Mouse (Mus musculus) embryonic facial prominence, embryonic 13.5 days (tissue): Measurements from ENCODE around the gene Trim31. TPM values are rescaled to one million over a fixed set of nuclear protein-coding genes. Genes with fewer than 3 reads are reported as not detected.

Experiments
- ATAC-seq: fragments of 200-750 bp; cut with Nextera tagmentation; 2 replicates; pipeline ENCODE4 v1.8.0; 2017; ENCODE audit warnings: low read depth; ENCODE audit not compliant: insufficient number of reproducible peaks, insufficient read depth, low FRiP score, low TSS enrichment
- H3K27ac ChIP-seq: fragments of 300-500 bp; sonication (generic); 2 replicates; pipeline ENCODE4 v1.5.1; 2015; ENCODE audit warnings: moderate library complexity, mild to moderate bottlenecking, inconsistent platforms
- H3K27me3 ChIP-seq: fragments of 300-500 bp; sonication (generic); 2 replicates; pipeline ENCODE4 v1.6.1; 2015; ENCODE audit warnings: mild to moderate bottlenecking, inconsistent platforms
- H3K36me3 ChIP-seq: fragments of 300-500 bp; sonication (generic); 2 replicates; pipeline ENCODE4 v1.6.1; 2015; ENCODE audit warnings: mild to moderate bottlenecking, inconsistent platforms
- H3K4me1 ChIP-seq: fragments of 300-500 bp; sonication (generic); 2 replicates; pipeline ENCODE4 v1.6.1; 2015; ENCODE audit warnings: inconsistent platforms
- H3K4me2 ChIP-seq: fragments of 300-500 bp; sonication (generic); 2 replicates; pipeline ENCODE4 v1.6.1; 2015; ENCODE audit warnings: moderate library complexity, mild to moderate bottlenecking, inconsistent platforms
- H3K4me3 ChIP-seq: fragments of 300-500 bp; sonication (generic); 2 replicates; pipeline ENCODE4 v1.5.1; 2015; ENCODE audit warnings: mild to moderate bottlenecking, inconsistent platforms
- H3K9ac ChIP-seq: fragments of 300-500 bp; sonication (generic); 2 replicates; pipeline ENCODE4 v1.6.1; 2015; ENCODE audit warnings: mild to moderate bottlenecking, inconsistent platforms
- H3K9me3 ChIP-seq: fragments of 300-500 bp; sonication (generic); 2 replicates; pipeline ENCODE4 v1.6.1; 2016; ENCODE audit warnings: inconsistent platforms
- WGBS: fragments of 180-500 bp; shearing (Covaris S2); methylation state at CpG from one replicate; pipeline ENCODE4 v1.1.7; 2015; ENCODE audit warnings: mixed read lengths; 5-methylcytosine and 5-hydroxymethylcytosine counted together
- polyA plus RNA-seq: library from polyadenylated mRNA; unstranded; fragments of >200 nt; fragmentation: Nextera tagmentation; extraction: Ambion mirVana; gene quantifications from 2 replicates; pipeline ENCODE4 v1.2.1, GENCODE M21; 2015

The Trim31 gene
- polyA plus RNA-seq, 1 experiment from 2014 or later, result not detected

DNA sequence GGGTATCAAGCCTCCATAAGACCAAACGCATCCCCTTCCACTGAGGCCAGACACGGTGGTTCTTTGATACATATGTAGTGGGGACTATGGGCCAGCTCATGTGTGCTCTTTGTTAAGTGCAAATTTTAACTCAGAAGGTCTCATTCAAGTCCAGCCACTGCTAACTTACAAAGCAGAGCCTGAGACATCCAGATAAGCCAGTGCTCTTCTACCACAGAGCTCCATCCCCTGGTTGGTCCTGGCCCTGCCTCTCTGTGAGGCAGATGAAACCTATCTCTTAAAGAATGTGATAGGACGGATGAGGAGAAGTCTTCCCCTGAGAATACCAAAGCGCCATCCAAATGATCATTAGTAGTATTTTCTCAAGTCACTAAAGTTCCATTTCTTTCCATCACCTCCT lies 1.5 kb downstream of the Trim31 start:
- ATAC-seq, result no peak
- Histone ChIP-seq H3K27ac (no peak overlapping the region), H3K27me3 (peaks cover 3% of the 10 kb centered on the region; the same call in 1 of the 2 replicates), H3K4me1 (no peaks in the 10 kb centered on the region), H3K9ac (no peak overlapping the region), H3K36me3 (no peaks in the 10 kb centered on the region), H3K4me2 (no peak overlapping the region), H3K9me3 (no peaks in the 10 kb centered on the region), H3K4me3 (no peak overlapping the region)
- 74% methylated on average over 4 of the region's 4 CpGs for WGBS

DNA sequence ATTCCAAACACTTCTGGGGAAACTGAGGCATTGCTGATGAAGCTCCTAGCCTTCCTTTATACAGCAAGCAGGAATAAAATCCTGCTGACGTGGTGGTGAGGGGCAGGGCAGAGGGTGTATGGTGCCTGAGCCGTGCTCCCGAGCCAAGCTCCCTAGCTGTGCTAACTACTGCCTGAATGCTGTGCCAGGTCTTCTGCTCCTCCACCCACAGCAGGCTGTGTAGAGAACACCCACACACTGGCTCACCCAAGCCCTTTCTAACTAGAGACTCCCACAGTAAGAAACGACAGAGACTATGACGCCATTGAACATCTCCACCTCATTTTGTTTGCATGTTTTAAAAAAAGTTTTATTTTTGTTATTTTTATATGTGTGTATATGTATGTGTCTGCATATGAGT lies 2.1 kb downstream of the Trim31 start:
- H3K36me3 ChIP-seq, result no peaks in the 10 kb centered on the region
- no peaks in the 10 kb centered on the region for H3K4me1 ChIP-seq
- H3K4me2 ChIP-seq, result no peak overlapping the region
- no peak overlapping the region for H3K4me3 ChIP-seq
- WGBS, result 85% methylated on average over 5 of the region's 5 CpGs
- ATAC-seq, result no peak
- H3K9me3 ChIP-seq, result no peaks in the 10 kb centered on the region
- peaks cover 3% of the 10 kb centered on the region; the same call in 1 of the 2 replicates for H3K27me3 ChIP-seq
- no peak overlapping the region for H3K27ac ChIP-seq
- no peak overlapping the region for H3K9ac ChIP-seq

GRCm38 (mm10) chr17:36900691-36901090 lies 2.8 kb downstream of the Trim31 start:
- no peaks in the 10 kb centered on the region for H3K4me1 ChIP-seq
- no peak overlapping the region for H3K4me2 ChIP-seq
- 36% methylated on average over 1 of the region's 1 CpGs for WGBS
- no peaks in the 10 kb centered on the region for H3K9me3 ChIP-seq
- no peak overlapping the region for H3K27ac ChIP-seq
- no peak overlapping the region for H3K9ac ChIP-seq
- H3K4me3 ChIP-seq, result no peak overlapping the region
- H3K36me3 ChIP-seq, result no peaks in the 10 kb centered on the region
- peaks cover 3% of the 10 kb centered on the region; the same call in 1 of the 2 replicates for H3K27me3 ChIP-seq
- no peak for ATAC-seq

DNA sequence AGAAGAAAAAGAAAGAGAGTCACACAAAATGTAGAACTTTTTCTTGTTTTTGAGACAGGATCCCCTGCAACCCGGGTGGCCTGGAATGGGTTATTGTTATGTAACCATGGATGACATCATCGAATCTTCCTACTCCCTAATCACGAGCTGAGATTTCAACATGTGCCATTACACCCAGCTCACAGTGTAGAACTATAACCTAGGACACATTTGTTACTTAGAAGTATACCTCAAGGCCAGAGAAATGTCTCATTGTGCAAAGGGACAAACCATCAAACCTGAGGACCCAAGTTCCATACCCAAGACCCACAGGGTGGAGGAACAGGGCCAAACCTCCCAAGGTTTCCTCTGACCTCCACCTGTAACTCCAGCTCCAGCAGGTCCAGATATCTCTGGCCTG lies 5.7 kb downstream of the Trim31 start:
- Histone ChIP-seq H3K4me2 (no peak overlapping the region), H3K4me1 (no peaks in the 10 kb centered on the region), H3K9me3 (no peaks in the 10 kb centered on the region), H3K27me3 (no peaks in the 10 kb centered on the region; the same call in 1 of the 2 replicates), H3K9ac (no peak overlapping the region), H3K27ac (no peak overlapping the region), H3K36me3 (no peaks in the 10 kb centered on the region), H3K4me3 (no peak overlapping the region)
- WGBS, result 70% methylated on average over 3 of the region's 3 CpGs
- ATAC-seq, result no peak

DNA sequence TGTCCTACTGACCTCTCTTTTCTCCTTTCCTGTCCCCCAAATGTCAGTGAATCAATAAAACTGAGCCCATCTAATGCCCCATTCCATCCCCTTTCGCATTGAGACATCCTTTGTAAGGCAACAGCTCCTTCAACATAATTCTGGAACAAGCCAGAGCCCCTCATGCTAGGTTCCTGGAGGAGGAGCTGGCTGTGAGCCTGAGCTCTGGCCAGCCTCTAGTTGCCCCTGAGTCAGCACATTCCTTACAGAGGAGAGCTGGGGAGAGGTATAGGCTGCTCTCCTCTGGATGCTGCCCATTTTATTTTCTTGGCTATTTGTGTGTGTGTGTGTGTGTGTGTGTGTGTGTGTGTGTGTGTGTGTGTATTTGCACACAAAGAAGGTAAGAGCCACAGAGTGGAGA lies 10.3 kb downstream of the Trim31 start:
- no peak overlapping the region for H3K27ac ChIP-seq
- H3K4me1 ChIP-seq, result no peaks in the 10 kb centered on the region
- H3K4me2 ChIP-seq, result no peak overlapping the region
- H3K9me3 ChIP-seq, result no peaks in the 10 kb centered on the region
- no peak overlapping the region for H3K4me3 ChIP-seq
- peaks cover 3% of the 10 kb centered on the region for H3K27me3 ChIP-seq
- WGBS, result 54% methylated on average over 1 of the region's 1 CpGs
- H3K36me3 ChIP-seq, result no peaks in the 10 kb centered on the region
- no peak for ATAC-seq
- no peak overlapping the region for H3K9ac ChIP-seq

DNA sequence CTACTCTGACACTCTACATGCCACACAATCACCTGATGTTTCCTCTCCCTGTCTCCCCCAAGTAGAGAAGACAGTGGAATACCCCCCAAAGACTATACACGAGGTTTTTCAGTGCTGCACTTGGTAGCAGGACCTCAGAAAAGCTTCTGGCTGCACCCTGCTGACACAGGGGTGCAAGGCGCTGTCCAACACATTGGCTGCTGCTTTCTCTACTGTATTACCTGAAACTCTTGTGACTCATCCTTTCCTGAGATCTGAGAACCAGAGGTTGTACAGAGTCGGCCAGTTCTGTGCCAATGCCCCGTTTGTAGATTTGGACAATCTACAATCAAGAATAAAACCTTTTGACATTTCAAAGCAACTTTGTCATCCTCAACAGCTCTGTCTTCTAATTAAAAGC lies 11.9 kb downstream of the Trim31 start:
- Histone ChIP-seq H3K27me3 (peaks cover 3% of the 10 kb centered on the region), H3K36me3 (no peaks in the 10 kb centered on the region), H3K9ac (no peak overlapping the region), H3K4me2 (no peak overlapping the region), H3K27ac (no peak overlapping the region), H3K4me3 (no peak overlapping the region), H3K9me3 (no peaks in the 10 kb centered on the region), H3K4me1 (no peaks in the 10 kb centered on the region)
- ATAC-seq, result no peak
- 51% methylated on average over 4 of the region's 4 CpGs for WGBS

- Histone ChIP-seq H3K4me2 (no peak overlapping the region), H3K9me3 (no peaks in the 10 kb centered on the region), H3K27ac (no peak overlapping the region), H3K36me3 (no peaks in the 10 kb centered on the region), H3K27me3 (peaks cover 8% of the 10 kb centered on the region), H3K9ac (no peak overlapping the region), H3K4me3 (no peak overlapping the region), H3K4me1 (no peaks in the 10 kb centered on the region)
- ATAC-seq, result no peak
- 82% methylated on average over 2 of the region's 2 CpGs for whole genome bisulfite sequencing
Observed at GRCm38 (mm10) chr17:36912031-36912430, 14.1 kb downstream of the Trim31 start.

DNA sequence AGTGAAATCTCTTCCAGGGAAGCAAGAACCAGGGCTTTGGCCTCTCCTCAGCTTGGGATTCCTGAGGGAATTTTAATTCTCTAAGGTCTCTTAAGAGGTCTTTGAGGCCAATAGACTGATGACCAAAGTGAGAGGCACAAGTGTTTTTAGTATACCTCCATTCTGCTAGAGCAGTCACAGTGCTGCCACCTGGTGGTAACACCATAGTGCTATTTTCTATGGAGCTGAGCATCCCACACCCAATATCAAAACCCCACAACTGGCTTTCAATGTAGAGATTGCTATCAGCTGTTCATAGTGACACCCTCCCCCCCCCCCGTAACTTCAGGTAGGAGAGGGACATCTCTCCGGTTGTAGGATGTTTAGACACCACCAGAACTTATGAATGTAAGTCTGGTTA lies 16.2 kb downstream of the Trim31 start:
- Histone ChIP-seq H3K27ac (no peak overlapping the region), H3K9ac (no peak overlapping the region), H3K4me3 (no peak overlapping the region), H3K9me3 (no peaks in the 10 kb centered on the region), H3K4me2 (no peak overlapping the region), H3K4me1 (no peaks in the 10 kb centered on the region), H3K36me3 (no peaks in the 10 kb centered on the region), H3K27me3 (peaks cover 8% of the 10 kb centered on the region)
- ATAC-seq, result no peak
- 3% methylated on average over 2 of the region's 2 CpGs for WGBS

DNA sequence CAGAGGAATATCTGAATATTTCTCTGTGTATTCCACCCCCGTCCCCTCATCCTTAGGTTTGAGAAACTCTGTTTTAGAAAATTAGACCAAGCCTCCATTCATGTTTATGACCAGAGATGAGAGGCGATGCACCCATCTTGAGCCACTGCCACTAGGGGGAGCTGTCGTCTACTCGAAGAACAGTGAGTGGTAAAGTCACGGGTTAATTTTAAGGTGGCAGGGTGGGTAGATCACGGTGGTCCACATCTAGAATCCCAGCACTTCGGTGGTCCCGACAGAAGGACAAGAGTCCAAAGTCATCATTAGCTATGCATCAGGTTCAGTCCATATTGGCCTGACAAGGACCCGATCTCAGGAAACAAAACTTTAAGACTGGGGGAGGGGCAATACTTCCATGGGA lies 17.2 kb downstream of the Trim31 start:
- H3K9ac ChIP-seq, result no peak overlapping the region

DNA sequence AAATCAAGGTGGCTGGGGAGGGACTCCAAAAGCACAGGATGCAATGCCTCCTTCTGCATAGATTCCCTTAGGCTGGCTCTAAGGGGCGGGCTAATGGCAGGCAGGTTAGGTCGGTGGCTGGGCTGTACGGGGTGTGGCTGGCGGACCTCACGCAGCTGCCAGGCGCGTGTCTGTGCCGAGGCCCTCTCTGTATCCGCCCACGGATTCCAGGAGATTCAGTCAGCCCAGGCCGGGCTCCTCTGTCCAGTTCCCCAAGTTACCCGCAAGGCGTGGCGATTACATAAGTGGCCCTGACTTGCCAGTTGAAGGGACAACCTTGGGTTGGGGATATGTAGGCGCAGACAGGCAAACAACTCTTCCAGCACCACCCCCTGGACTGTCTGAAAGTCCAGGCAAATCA lies 22.3 kb downstream of the Trim31 start:
- 47% methylated on average over 15 of the region's 15 CpGs for WGBS
- Histone ChIP-seq H3K27ac (no peak overlapping the region), H3K9ac (no peak overlapping the region), H3K4me1 (no peaks in the 10 kb centered on the region), H3K36me3 (no peaks in the 10 kb centered on the region), H3K9me3 (no peaks in the 10 kb centered on the region), H3K4me2 (no peak overlapping the region), H3K4me3 (no peak overlapping the region), H3K27me3 (peaks cover 5% of the 10 kb centered on the region; the same call in 1 of the 2 replicates)
- ATAC-seq, result no peak

More for the DNA sequence above, 17.2 kb downstream of the Trim31 start:
- Histone ChIP-seq H3K4me1 (no peaks in the 10 kb centered on the region), H3K4me2 (no peak overlapping the region), H3K4me3 (no peak overlapping the region), H3K27me3 (peaks cover 8% of the 10 kb centered on the region), H3K36me3 (no peaks in the 10 kb centered on the region), H3K9me3 (no peaks in the 10 kb centered on the region), H3K27ac (no peak overlapping the region)
- ATAC-seq, result no peak; the same call in 1 of the 2 replicates
- 15% methylated on average over 9 of the region's 9 CpGs for WGBS

GRCm38 (mm10) chr17:36922715-36923114 lies 24.8 kb downstream of the Trim31 start:
- Histone ChIP-seq H3K9ac (no peak overlapping the region), H3K36me3 (no peaks in the 10 kb centered on the region), H3K9me3 (no peaks in the 10 kb centered on the region), H3K4me3 (no peak overlapping the region), H3K27ac (no peak overlapping the region), H3K4me1 (no peaks in the 10 kb centered on the region), H3K27me3 (0 out of 2 replicates have a peak, but pooled peaks cover 6% of the 10 kb centered on the region), H3K4me2 (no peak overlapping the region)
- no peak for ATAC-seq
- 77% methylated on average over 4 of the region's 4 CpGs for WGBS

GRCm38 (mm10) chr17:36923491-36923890 lies 25.6 kb downstream of the Trim31 start:
- WGBS, result 64% methylated on average over 4 of the region's 4 CpGs
- Histone ChIP-seq H3K4me1 (no peaks in the 10 kb centered on the region), H3K9ac (no peak overlapping the region), H3K27ac (no peak overlapping the region), H3K4me3 (no peak overlapping the region), H3K36me3 (no peaks in the 10 kb centered on the region), H3K4me2 (no peak overlapping the region), H3K27me3 (0 out of 2 replicates have a peak, but pooled peaks cover 6% of the 10 kb centered on the region), H3K9me3 (no peaks in the 10 kb centered on the region)
- ATAC-seq, result no peak
